Mouse (Mus musculus): ENCODE measurements at regions not wholly inside any gene's neighbourhood (a gene's known extent, or its start where the extent isn't known, plus 50 kb on each side); places are given as distances from the start of the nearest gene placed in this dataset.
"Not testable (repeated sequence)": the region's sequence is repeated elsewhere in the genome, so short reads cannot be mapped to it uniquely, and the experiment has no call there.

GRCm38 (mm10) chr1:13042326-13042725, 1628.4 kb downstream of the A830018L16Rik start:
- no peak for DNase-seq

GRCm38 (mm10) chr1:13050140-13050775, 1636.4 kb downstream of the A830018L16Rik start:
- DNase-seq: peak; percentile 11

GRCm38 (mm10) chr1:13051433-13052066, 1637.6 kb downstream of the A830018L16Rik start:
- DNase-seq: not testable (repeated sequence)

DNA sequence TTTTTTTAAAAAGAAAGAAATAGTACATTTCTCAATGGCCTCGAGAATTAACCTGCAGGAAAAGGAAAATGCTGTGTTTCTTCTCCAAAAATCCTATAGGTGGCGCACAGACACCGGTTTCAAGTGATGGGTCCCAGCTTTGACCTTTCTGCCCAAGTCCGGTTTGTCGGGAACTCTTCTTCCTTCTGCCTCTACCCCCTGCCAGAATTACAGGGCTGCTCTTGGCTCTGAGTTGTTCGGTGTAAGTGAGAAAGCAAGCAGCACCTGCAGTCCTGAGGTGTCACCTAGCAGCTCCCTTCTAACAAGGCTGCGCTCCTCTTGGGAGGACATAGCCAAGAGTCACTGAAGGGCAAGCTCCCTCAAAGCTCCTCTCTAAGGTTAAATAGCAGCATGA, 1638.2 kb downstream of the A830018L16Rik start:
- peak; percentile 7 for DNase-seq

- DNase-seq: no peak
Observed at GRCm38 (mm10) chr1:13057741-13058140, 1643.8 kb downstream of the A830018L16Rik start.

GRCm38 (mm10) chr1:13059616-13060320, 1645.9 kb downstream of the A830018L16Rik start:
- no peak for DNase-seq
